Mouse (Mus musculus) liver, postnatal 0 days (tissue): ENCODE measurements around the gene Gstk1.

Experiments used
- CTCF ChIP-seq: sonication (generic); IDR thresholded peaks from 2 replicates; pipeline ENCODE4 v1.5.1; 2016; ENCODE audit warnings: antibody characterized with exemption, low read depth
- EP300 ChIP-seq: IDR thresholded peaks from 2 replicates; pipeline ENCODE4 v1.6.1; 2016; ENCODE audit warnings: antibody characterized with exemption, low read depth, mild to moderate bottlenecking

- TF ChIP-seq CTCF (peak; percentile 91), EP300 (0 out of 2 replicates have a peak, but pooled peaks have one; percentile 17)
Observed at GRCm38 (mm10) chr6:42264626-42265312, 19.0 kb downstream of the Gstk1 start, which contains the start of gene Casp2.
